Mouse (Mus musculus) lung, embryonic 14.5 days (tissue): Measurements from ENCODE around the gene Lnpep. TPM values are rescaled to one million over a fixed set of nuclear protein-coding genes. Genes with fewer than 3 reads are reported as not detected.
"Not testable (repeated sequence)": the region's sequence is repeated elsewhere in the genome, so short reads cannot be mapped to it uniquely, and the experiment has no call there.

ENCODE experiments used
- ATAC-seq: fragments of 200-750 bp; cut with Nextera tagmentation; 2 replicates; pipeline ENCODE4 v1.8.0; 2017; ENCODE audit warnings: mild to moderate bottlenecking, moderate TSS enrichment, moderate library complexity; ENCODE audit not compliant: insufficient read depth
- DNase-seq: peaks from one replicate; pipeline ENCODE4 v3.0.0-alpha.2; 2015
- H3K27ac ChIP-seq: fragments of 300-500 bp; sonication (generic); 2 replicates; pipeline ENCODE4 v1.5.1; 2014; ENCODE audit warnings: low read depth, mild to moderate bottlenecking, moderate library complexity
- H3K27me3 ChIP-seq: fragments of 300-500 bp; sonication (generic); 2 replicates; pipeline ENCODE4 v1.6.1; 2014; ENCODE audit warnings: low read length, control low read depth; ENCODE audit not compliant: insufficient read depth
- H3K36me3 ChIP-seq: fragments of 300-500 bp; sonication (generic); 2 replicates; pipeline ENCODE4 v1.6.1; 2014; ENCODE audit warnings: control low read depth; ENCODE audit not compliant: insufficient read depth
- H3K4me1 ChIP-seq: fragments of 300-500 bp; sonication (generic); 2 replicates; pipeline ENCODE4 v1.6.1; 2014; ENCODE audit warnings: antibody characterized with exemption, control low read depth; ENCODE audit not compliant: insufficient read depth
- H3K4me2 ChIP-seq: fragments of 300-500 bp; sonication (generic); 2 replicates; pipeline ENCODE4 v1.6.1; 2014; ENCODE audit warnings: mild to moderate bottlenecking
- H3K4me3 ChIP-seq: fragments of 300-500 bp; sonication (generic); 2 replicates; pipeline ENCODE4 v1.5.1; 2014; ENCODE audit warnings: low read depth, low read length
- H3K9ac ChIP-seq: fragments of 300-500 bp; sonication (generic); 2 replicates; pipeline ENCODE4 v1.6.1; 2014
- H3K9me3 ChIP-seq: fragments of 300-500 bp; sonication (generic); 2 replicates; pipeline ENCODE4 v1.6.1; 2016; ENCODE audit warnings: low read depth, low read length, control low read depth
- CTCF ChIP-seq: IDR thresholded peaks from 2 replicates; pipeline ENCODE4 v1.5.1; 2016; ENCODE audit warnings: antibody characterized with exemption, low read depth
- WGBS: fragments of 180-500 bp; shearing (Covaris S2); extraction: QIAGEN DNeasy Blood & Tissue Kit; methylation state at CpG from one replicate; pipeline ENCODE4 v1.1.7; 2014; 5-methylcytosine and 5-hydroxymethylcytosine counted together
- polyA plus RNA-seq: library from polyadenylated mRNA; unstranded; fragments of >200 nt; fragmentation: Nextera tagmentation; extraction: Ambion mirVana; gene quantifications from 2 replicates; pipeline ENCODE4 v1.2.1, GENCODE M21; 2014

Gene Lnpep
- polyA plus RNA-seq, 1 experiment from 2014 or later, result 8.4 TPM

DNA sequence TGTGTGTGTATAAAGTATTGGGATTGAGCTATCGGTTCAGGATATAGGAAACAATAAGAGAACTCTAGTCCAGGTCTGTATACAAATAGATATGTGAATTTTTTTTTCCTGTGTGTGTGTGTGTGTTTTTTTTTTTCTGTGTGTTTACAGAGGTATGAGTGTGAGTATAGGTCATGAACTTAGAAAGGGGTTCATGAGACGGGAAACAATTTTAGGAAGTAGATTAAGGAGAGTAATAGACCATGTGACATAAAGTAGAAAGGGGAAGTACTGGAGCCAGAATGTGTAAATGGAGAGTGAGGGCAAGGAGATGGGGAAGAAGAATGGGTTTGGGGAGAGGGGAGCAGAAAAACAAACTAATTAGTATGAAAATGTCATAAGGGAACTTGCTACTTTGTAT is 9.2 kb upstream of the Lnpep start:
- 78% methylated on average over 2 of the region's 2 CpGs for WGBS
- Histone ChIP-seq H3K27me3 (no peaks in the 10 kb centered on the region), H3K4me3 (no peak overlapping the region), H3K27ac (no peak overlapping the region), H3K36me3 (no peaks in the 10 kb centered on the region), H3K4me2 (no peak overlapping the region), H3K4me1 (no peaks in the 10 kb centered on the region), H3K9me3 (no peaks in the 10 kb centered on the region), H3K9ac (no peak overlapping the region)
- ATAC-seq (no peak), DNase-seq (no peak)
- TF ChIP-seq CTCF, result no peak

DNA sequence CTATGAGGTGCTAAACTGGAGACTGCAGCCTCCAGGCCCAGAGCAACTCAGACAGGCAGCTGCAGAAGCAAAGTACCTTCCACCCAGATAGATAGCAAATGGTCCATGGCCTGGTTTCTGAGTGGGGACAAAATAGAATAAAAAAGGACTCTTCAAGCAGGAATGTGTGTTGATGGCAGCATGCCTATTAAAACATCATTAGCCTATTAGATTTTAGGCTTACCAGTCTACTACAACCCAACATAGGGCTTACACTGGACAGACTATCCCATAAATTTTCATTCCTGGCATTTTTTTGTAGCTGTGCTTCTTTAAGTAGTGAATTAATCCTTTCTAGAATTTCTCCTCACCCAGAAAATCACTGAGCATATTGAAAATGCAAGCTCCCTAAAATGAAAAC is 7.1 kb upstream of the Lnpep start:
- H3K27ac ChIP-seq, result no peak overlapping the region
- H3K4me2 ChIP-seq, result no peak overlapping the region
- no peaks in the 10 kb centered on the region for H3K9me3 ChIP-seq
- DNase-seq (no peak), ATAC-seq (no peak)
- no peaks in the 10 kb centered on the region for H3K36me3 ChIP-seq
- no peak overlapping the region for H3K9ac ChIP-seq
- no peak overlapping the region for H3K4me3 ChIP-seq
- no peaks in the 10 kb centered on the region for H3K27me3 ChIP-seq
- no peaks in the 10 kb centered on the region for H3K4me1 ChIP-seq
- TF ChIP-seq CTCF, result no peak

DNA sequence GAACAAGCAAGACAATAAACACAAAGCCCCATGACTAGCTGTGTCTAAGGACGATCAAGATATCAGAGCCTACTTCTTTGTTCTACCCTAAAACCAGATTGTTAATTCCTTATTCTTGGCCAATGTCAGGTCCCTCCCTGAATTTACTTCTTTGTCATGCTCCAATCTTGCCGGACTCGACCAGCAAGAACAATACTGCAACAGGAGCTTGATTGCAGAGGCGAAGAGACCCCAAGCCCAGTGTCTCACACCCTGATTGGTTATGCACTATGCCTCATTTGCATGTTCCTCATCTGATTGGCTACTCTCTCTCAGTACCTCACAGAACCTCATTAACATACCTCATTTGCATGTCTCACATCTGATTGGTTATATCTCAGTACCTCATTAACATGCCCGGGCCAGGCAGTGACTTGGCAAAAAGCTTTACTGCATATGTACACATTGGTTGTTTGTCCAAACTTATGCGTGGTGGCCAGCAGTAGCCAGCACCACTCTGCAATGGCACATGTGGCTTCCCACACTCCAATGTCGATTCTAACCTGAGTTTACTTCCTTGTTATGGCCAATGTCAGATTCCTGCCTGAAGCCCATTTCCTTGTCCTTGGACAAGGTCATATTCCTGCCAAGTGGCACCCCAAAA is 3.5 kb upstream of the Lnpep start:
- WGBS, result 88% methylated on average over 7 of the region's 7 CpGs
- ATAC-seq, result not testable (repeated sequence)

DNA sequence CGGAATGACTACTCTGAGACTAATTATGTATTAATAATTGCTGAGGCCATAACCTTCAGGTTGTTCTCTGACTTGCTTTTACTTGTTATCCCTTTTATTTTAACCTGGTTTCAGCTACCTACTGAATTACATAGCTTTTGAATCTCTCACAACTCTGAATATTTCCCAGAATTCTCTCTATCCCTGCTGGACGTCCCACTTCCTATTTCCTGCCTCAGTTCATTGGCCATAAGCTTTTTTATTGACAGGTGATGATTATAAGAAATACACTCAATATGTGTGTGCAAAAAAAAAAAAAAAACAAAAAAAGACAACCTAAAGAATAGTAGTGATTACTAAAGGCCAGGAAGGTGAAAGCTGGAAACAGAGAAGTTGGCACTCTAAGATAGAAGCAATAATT is 2.7 kb upstream of the Lnpep start:
- no peak for ATAC-seq
- no peaks in the 10 kb centered on the region for H3K9me3 ChIP-seq
- no peaks in the 10 kb centered on the region for H3K27me3 ChIP-seq
- 74% methylated on average over 2 of the region's 2 CpGs for WGBS
- no peak overlapping the region for H3K27ac ChIP-seq
- H3K36me3 ChIP-seq, result no peaks in the 10 kb centered on the region
- no peak for DNase-seq
- no peak overlapping the region for H3K9ac ChIP-seq
- no peaks in the 10 kb centered on the region for H3K4me1 ChIP-seq
- H3K4me3 ChIP-seq, result no peak overlapping the region
- H3K4me2 ChIP-seq, result no peak overlapping the region
- no peak for TF ChIP-seq CTCF

More for the DNA sequence above, 3.5 kb upstream of the Lnpep start:
- DNase-seq, H3K9me3 ChIP-seq, H3K4me2 ChIP-seq, H3K9ac ChIP-seq, H3K27me3 ChIP-seq, H3K4me3 ChIP-seq, H3K36me3 ChIP-seq, H3K4me1 ChIP-seq, H3K27ac ChIP-seq: not testable (repeated sequence)

DNA sequence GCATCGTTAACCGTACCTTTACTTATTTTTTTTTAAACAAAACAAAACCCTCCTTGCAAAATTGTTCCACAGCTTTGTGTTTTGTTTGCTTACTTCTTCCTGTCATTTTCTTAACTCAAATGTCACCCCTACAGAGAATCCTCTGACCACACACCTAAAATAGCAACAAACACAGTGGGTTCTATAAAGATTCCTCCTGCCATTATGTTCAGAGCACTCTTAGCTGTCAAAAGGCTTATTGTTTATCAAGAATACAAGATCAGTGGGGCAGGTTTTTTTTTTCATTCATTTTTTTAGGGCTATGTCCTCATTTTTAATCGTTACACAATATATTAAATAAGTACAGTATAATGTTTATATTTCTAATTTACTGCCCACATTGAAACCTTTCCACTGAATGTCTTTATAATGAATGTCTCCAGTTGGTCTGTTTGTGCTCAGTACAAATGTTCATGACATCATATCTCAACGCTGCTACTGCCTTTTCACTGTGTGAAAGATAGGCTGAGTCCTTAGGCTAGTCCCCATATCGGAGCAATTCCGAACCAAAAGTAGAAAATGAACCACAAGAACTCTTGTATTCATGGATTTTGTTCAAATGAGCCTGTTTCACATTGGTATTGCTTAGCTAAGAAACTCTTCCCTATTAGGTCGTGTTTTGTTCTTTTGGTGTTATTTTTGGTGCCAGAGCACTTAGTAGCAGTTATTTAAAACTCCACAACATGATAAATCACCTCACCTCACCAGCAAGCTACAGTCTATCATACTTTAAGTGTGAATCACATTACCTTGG is 1.2 kb upstream of the Lnpep start:
- Histone ChIP-seq H3K9me3 (no peaks in the 10 kb centered on the region), H3K36me3 (no peaks in the 10 kb centered on the region), H3K27ac (peak overlapping the region; percentile 100), H3K27me3 (no peaks in the 10 kb centered on the region), H3K4me3 (peak overlapping the region; percentile 71), H3K9ac (peak overlapping the region; percentile 92), H3K4me1 (no peaks in the 10 kb centered on the region), H3K4me2 (peak overlapping the region; percentile 72)
- TF ChIP-seq CTCF, result no peak
- ATAC-seq, result no peak
- DNase-seq, result peak; percentile 18
- WGBS, result 43% methylated on average over 7 of the region's 7 CpGs

DNA sequence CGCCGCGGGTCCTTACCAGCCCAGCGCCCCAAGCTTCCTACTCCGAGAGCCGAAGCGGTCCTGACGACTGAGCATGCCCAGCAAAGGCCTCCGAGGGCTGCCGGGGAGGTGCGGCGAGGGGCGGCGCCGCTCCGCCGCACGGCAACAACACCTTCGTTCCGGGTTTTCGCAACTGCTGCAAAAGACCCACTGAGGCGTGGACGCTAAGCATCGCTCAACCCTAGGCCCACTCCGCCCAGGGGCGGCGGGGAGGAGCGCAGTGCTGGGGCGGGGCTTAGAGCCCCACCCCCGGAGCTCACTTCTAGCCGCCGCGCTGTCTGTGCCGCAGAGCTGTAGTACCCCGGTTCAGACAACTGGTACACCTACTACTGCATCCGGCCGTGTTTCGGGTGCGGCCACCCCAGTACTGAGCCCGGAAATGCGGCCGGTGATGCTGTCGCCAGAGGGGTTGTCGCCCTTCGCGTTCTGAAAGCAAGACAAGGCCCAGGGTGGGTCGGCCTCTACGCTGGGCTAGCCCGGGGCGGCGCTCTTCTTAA is 361 bp downstream of the Lnpep start:
- Histone ChIP-seq H3K27ac (peak overlapping the region; percentile 100), H3K4me3 (peak overlapping the region; percentile 71), H3K27me3 (no peaks in the 10 kb centered on the region), H3K4me1 (no peaks in the 10 kb centered on the region), H3K9ac (peak overlapping the region; percentile 92), H3K9me3 (no peaks in the 10 kb centered on the region), H3K4me2 (peak overlapping the region; percentile 72), H3K36me3 (no peaks in the 10 kb centered on the region)
- under 1% methylated on average over 51 of the region's 51 CpGs for WGBS
- peak; percentile 97 for DNase-seq
- peak; percentile 97 for ATAC-seq
- 0 out of 2 replicates have a peak, but pooled peaks have one; percentile 18 for TF ChIP-seq CTCF

DNA sequence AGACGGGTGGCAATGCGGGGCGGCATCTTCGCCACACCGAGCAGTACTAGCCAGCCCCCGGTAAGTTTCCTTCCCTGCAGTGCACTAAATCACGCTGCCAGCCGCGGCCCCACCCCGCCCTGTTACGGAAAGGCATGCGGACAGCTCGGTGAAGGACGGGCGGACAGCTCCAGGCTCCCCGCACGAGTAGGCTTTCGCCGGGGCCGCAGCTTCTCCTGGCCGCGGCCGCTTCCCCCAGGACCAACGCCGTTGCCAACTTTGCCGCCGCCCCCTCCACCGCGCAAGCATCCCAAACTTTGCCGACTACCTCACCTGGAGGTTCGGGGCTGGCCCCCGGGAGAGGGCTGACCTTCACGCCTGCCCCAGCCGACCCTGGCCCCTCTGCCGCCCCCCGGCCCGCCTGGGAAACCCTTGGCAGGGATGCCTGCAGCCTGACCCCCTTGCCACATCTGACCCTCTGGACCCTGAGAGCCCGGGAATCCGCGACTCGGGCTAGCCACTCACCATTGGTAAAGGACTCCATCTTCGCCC is 895 bp downstream of the Lnpep start:
- Histone ChIP-seq H3K4me2 (peak overlapping the region; percentile 72), H3K27ac (peak overlapping the region; percentile 100), H3K36me3 (no peaks in the 10 kb centered on the region), H3K9ac (peak overlapping the region; percentile 92), H3K27me3 (no peaks in the 10 kb centered on the region), H3K4me3 (peak overlapping the region; percentile 71), H3K4me1 (no peaks in the 10 kb centered on the region), H3K9me3 (no peaks in the 10 kb centered on the region)
- no peak for TF ChIP-seq CTCF
- DNase-seq, result peak; percentile 51
- ATAC-seq, result peak; percentile 10
- WGBS, result under 1% methylated on average over 41 of the region's 42 CpGs
